Mouse (Mus musculus) cortical plate, adult 2 months (tissue): ENCODE data around the gene Sgsm3.

Experiments used
- CTCF ChIP-seq: fragments of 200-500 bp; IDR thresholded peaks from 2 replicates; pipeline ENCODE4 v1.5.1; 2011; ENCODE audit warnings: mild to moderate bottlenecking, control low read depth, low read length; ENCODE audit not compliant: insufficient read depth; ENCODE audit errors: extremely low read depth
- POLR2A ChIP-seq: fragments of 200-500 bp; IDR thresholded peaks from 2 replicates; pipeline ENCODE4 v1.6.1; 2011; ENCODE audit warnings: mild to moderate bottlenecking, low read length, control low read depth; ENCODE audit not compliant: insufficient read depth; ENCODE audit errors: extremely low read depth

- TF ChIP-seq CTCF (no peak), POLR2A (no peak)
These were observed 66.9 kb downstream of the Sgsm3 start for GRCm38 (mm10) chr15:81044446-81044845.
